Mouse (Mus musculus) liver, adult 2 months (tissue): ENCODE measurements around the gene Rabl3. TPM values are rescaled to one million over a fixed set of nuclear protein-coding genes. Genes with fewer than 3 reads are reported as not detected.

ENCODE experiments used
- DNase-seq: peaks from one replicate; pipeline ENCODE4 v3.0.0-alpha.2; 2011; ENCODE audit warnings: low read depth, low spot score; ENCODE audit errors: extremely low read depth
- H3K27ac ChIP-seq: fragments of 200-500 bp; replicated peaks from 2 replicates; pipeline ENCODE4 v1.5.1; 2012; ENCODE audit warnings: low read depth, mild to moderate bottlenecking, control low read depth, inconsistent platforms, low read length; ENCODE audit not compliant: insufficient read depth
- H3K27me3 ChIP-seq: fragments of 200-500 bp; 2 replicates; pipeline ENCODE4 v1.6.1; 2012; ENCODE audit warnings: mild to moderate bottlenecking, moderate library complexity, low read length, inconsistent platforms; ENCODE audit not compliant: control insufficient read depth, insufficient read depth
- H3K36me3 ChIP-seq: fragments of 200-500 bp; 2 replicates; pipeline ENCODE4 v1.6.1; 2012; ENCODE audit warnings: low read length, inconsistent platforms; ENCODE audit not compliant: control insufficient read depth, insufficient read depth
- H3K4me1 ChIP-seq: fragments of 200-500 bp; 2 replicates; pipeline ENCODE4 v1.6.1; 2011; ENCODE audit warnings: low read length; ENCODE audit not compliant: control insufficient read depth, insufficient read depth
- H3K4me3 ChIP-seq: fragments of 200-500 bp; 2 replicates; pipeline ENCODE4 v1.5.1; 2011; ENCODE audit warnings: low read depth, mild to moderate bottlenecking, control low read depth, low read length, moderate library complexity; ENCODE audit not compliant: insufficient read depth
- H3K79me2 ChIP-seq: fragments of 200-500 bp; 2 replicates; pipeline ENCODE4 v1.6.1; 2012; ENCODE audit warnings: inconsistent platforms, mild to moderate bottlenecking, low read length, moderate library complexity; ENCODE audit not compliant: control insufficient read depth, insufficient read depth
- H3K9ac ChIP-seq: fragments of 200-500 bp; 2 replicates; pipeline ENCODE4 v1.6.1; 2012; ENCODE audit warnings: low read depth, mild to moderate bottlenecking, control low read depth, inconsistent platforms, low read length
- CTCF ChIP-seq: fragments of 200-500 bp; IDR thresholded peaks from 2 replicates; pipeline ENCODE4 v1.5.1; 2011; ENCODE audit warnings: low read depth, low read length, control low read depth
- POLR2A ChIP-seq: fragments of 200-500 bp; IDR thresholded peaks from 2 replicates; pipeline ENCODE4 v1.6.1; 2011; ENCODE audit warnings: low read length, control low read depth; ENCODE audit not compliant: insufficient read depth; ENCODE audit errors: extremely low read depth
- WGBS: fragments of 180-500 bp; shearing (Covaris S2); methylation state at CpG from one replicate; pipeline ENCODE4 v1.1.7; 2018; 5-methylcytosine and 5-hydroxymethylcytosine counted together
- polyA plus RNA-seq: library from polyadenylated mRNA; depleted of rRNA; stranded (reverse); fragments of >200 nt; gene quantifications from 2 replicates; pipeline ENCODE4 v1.2.3, GENCODE M21; 2012
- total RNA-seq: library from RNA; depleted of rRNA; stranded (reverse); fragments of >200 nt; gene quantifications from 2 replicates; pipeline ENCODE4 v1.2.3, GENCODE M21; 2014

Rabl3 gene
- total and polyA plus RNA-seq, 2 experiments, result 2.8 to 10.4 TPM

- Histone ChIP-seq H3K9ac (peak overlapping the region; percentile 83), H3K36me3 (peaks cover 36% of the 10 kb centered on the region), H3K27ac (peak overlapping the region; percentile 99), H3K4me1 (peaks cover 10% of the 10 kb centered on the region), H3K27me3 (no peaks in the 10 kb centered on the region), H3K79me2 (peaks cover 20% of the 10 kb centered on the region; the same call in 1 of the 2 replicates), H3K4me3 (peak overlapping the region; percentile 44)
- peak; percentile 85 for DNase-seq
- WGBS, result 4% methylated on average over 25 of the region's 25 CpGs
- TF ChIP-seq CTCF, result no peak
- 0 out of 2 replicates have a peak, but pooled peaks have one; percentile 4 for TF ChIP-seq POLR2A
These were observed 44.7 kb downstream of the Rabl3 start for GRCm38 (mm10) chr16:37584218-37585035.

DNA sequence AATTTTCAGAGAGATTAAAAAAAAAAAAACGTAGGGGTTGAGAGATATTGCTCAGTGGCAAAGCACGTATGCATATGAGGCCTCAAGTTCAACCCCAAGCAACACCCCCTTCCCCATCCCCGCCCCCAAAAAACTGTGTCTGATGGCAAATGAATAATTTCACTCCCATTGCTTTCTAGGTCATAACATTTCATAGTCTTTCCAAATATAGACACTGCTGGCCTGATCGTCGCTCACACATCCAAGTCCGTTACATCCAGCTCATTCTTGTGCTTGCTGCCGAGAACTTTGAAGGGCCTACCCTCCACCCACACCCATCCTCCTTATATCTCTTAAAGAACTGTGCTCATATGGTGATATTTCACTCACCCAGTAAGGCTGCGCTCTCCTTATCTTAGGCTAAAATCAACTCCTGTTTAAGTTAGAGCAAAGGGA lies 45.5 kb downstream of the Rabl3 start:
- TF ChIP-seq CTCF (no peak), POLR2A (no peak)
- 30% methylated on average over 8 of the region's 8 CpGs for WGBS

GRCm38 (mm10) chr16:37590921-37591320 lies 51.2 kb downstream of the Rabl3 start:
- peak; percentile 22 for DNase-seq
- no peak overlapping the region for H3K4me3 ChIP-seq
- H3K9ac ChIP-seq, result no peak overlapping the region
- no peak for TF ChIP-seq POLR2A
- no peak for TF ChIP-seq CTCF
- H3K4me1 ChIP-seq, result peaks cover 5% of the 10 kb centered on the region; the same call in 1 of the 2 replicates
- WGBS, result 88% methylated on average over 3 of the region's 3 CpGs
- no peaks in the 10 kb centered on the region for H3K79me2 ChIP-seq
- H3K36me3 ChIP-seq, result peaks cover 65% of the 10 kb centered on the region
- no peak overlapping the region for H3K27ac ChIP-seq
- H3K27me3 ChIP-seq, result no peaks in the 10 kb centered on the region

More for the DNA sequence above, 45.5 kb downstream of the Rabl3 start:
- Histone ChIP-seq H3K27ac (peak overlapping the region; percentile 55), H3K36me3 (peaks cover 44% of the 10 kb centered on the region), H3K4me3 (no peak overlapping the region), H3K27me3 (no peaks in the 10 kb centered on the region), H3K79me2 (peaks cover 20% of the 10 kb centered on the region; the same call in 1 of the 2 replicates), H3K9ac (peak overlapping the region; percentile 18), H3K4me1 (peaks cover 8% of the 10 kb centered on the region)
- DNase-seq, result no peak

DNA sequence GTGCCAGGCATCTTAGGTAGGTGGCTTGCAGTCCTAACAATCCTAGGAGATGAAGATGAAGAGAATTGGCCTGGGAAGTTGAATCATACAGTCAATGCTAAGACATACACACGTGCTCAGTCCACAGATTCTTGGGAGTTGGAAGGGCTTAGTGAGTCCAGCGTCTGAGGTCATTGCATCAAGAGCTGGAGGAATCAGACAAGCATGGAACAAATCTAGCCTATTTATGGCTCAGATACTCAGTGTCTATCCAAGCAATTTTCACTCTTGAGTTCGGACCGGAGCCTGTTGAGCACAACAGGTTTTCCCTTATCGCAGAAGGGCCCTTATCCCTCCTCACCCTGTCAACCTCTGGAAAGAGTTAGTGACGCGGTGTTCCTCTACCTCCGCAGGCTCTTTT lies 51.9 kb downstream of the Rabl3 start:
- TF ChIP-seq POLR2A (no peak), CTCF (no peak)
- peaks cover 65% of the 10 kb centered on the region for H3K36me3 ChIP-seq
- no peak overlapping the region for H3K27ac ChIP-seq
- H3K27me3 ChIP-seq, result no peaks in the 10 kb centered on the region
- H3K4me1 ChIP-seq, result peaks cover 5% of the 10 kb centered on the region; the same call in 1 of the 2 replicates
- no peak for DNase-seq
- no peaks in the 10 kb centered on the region for H3K79me2 ChIP-seq
- no peak overlapping the region for H3K9ac ChIP-seq
- H3K4me3 ChIP-seq, result no peak overlapping the region
- WGBS, result 89% methylated on average over 8 of the region's 8 CpGs

DNA sequence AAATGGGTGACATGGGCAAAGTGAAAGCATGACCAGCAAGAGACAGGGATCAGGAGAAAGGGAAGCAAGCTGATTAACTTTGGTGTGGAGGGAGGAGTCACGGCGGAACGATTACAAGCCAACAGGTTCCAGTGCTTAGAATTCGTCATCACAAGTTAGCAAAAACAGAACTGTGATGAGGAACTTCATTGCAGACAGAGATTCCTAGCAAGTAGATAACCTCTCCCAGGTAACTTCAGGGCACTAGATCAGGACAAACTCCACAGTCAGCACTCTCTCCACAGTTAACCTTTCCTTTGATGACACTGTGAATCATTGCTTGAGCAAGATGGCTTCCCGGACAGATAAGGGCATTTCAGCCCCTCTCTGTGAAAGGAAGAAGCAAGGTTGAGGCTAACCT lies 57.7 kb downstream of the Rabl3 start:
- Histone ChIP-seq H3K27me3 (no peaks in the 10 kb centered on the region), H3K36me3 (peaks cover 69% of the 10 kb centered on the region), H3K27ac (no peak overlapping the region), H3K9ac (no peak overlapping the region), H3K4me3 (no peak overlapping the region), H3K79me2 (no peaks in the 10 kb centered on the region; the same call in 1 of the 2 replicates), H3K4me1 (peaks cover 3% of the 10 kb centered on the region; the same call in 1 of the 2 replicates)
- TF ChIP-seq POLR2A, result no peak
- no peak for TF ChIP-seq CTCF
- peak; percentile 51 for DNase-seq
- 38% methylated on average over 5 of the region's 5 CpGs for WGBS

GRCm38 (mm10) chr16:37598463-37598862 lies 58.8 kb downstream of the Rabl3 start:
- Histone ChIP-seq H3K79me2 (no peaks in the 10 kb centered on the region; the same call in 1 of the 2 replicates), H3K36me3 (peaks cover 71% of the 10 kb centered on the region), H3K27me3 (no peaks in the 10 kb centered on the region), H3K4me1 (no peaks in the 10 kb centered on the region), H3K9ac (no peak overlapping the region), H3K27ac (no peak overlapping the region), H3K4me3 (no peak overlapping the region)
- TF ChIP-seq CTCF (no peak), POLR2A (no peak)
- no peak for DNase-seq
- WGBS, result 89% methylated on average over 7 of the region's 7 CpGs
